Mouse (Mus musculus) forebrain, embryonic 15.5 days (tissue): Measurements from ENCODE around the gene Erbb3. TPM values are rescaled to one million over a fixed set of nuclear protein-coding genes. Genes with fewer than 3 reads are reported as not detected.

Experiments used
- ATAC-seq: fragments of 200-750 bp; cut with Nextera tagmentation; replicated peaks from 2 replicates; pipeline ENCODE4 v1.8.0; 2017; ENCODE audit warnings: mild to moderate bottlenecking, moderate TSS enrichment, moderate library complexity
- H3K27ac ChIP-seq: fragments of 300-500 bp; sonication (generic); replicated peaks from 2 replicates; pipeline ENCODE4 v1.5.1; 2015; ENCODE audit warnings: mild to moderate bottlenecking, inconsistent platforms
- H3K27me3 ChIP-seq: fragments of 300-500 bp; sonication (generic); 2 replicates; pipeline ENCODE4 v1.6.1; 2015; ENCODE audit warnings: inconsistent platforms
- H3K36me3 ChIP-seq: fragments of 300-500 bp; sonication (generic); 2 replicates; pipeline ENCODE4 v1.6.1; 2015; ENCODE audit warnings: mild to moderate bottlenecking, inconsistent platforms
- H3K4me1 ChIP-seq: fragments of 300-500 bp; sonication (generic); 2 replicates; pipeline ENCODE4 v1.6.1; 2015; ENCODE audit warnings: inconsistent platforms
- H3K4me2 ChIP-seq: fragments of 300-500 bp; sonication (generic); replicated peaks from 2 replicates; pipeline ENCODE4 v1.6.1; 2015; ENCODE audit warnings: mild to moderate bottlenecking, inconsistent platforms
- H3K4me3 ChIP-seq: fragments of 300-500 bp; sonication (generic); 2 replicates; pipeline ENCODE4 v1.5.1; 2015; ENCODE audit warnings: mild to moderate bottlenecking, inconsistent platforms
- H3K9ac ChIP-seq: fragments of 300-500 bp; sonication (generic); replicated peaks from 2 replicates; pipeline ENCODE4 v1.6.1; 2015; ENCODE audit warnings: mild to moderate bottlenecking, inconsistent platforms
- H3K9me3 ChIP-seq: fragments of 300-500 bp; sonication (generic); 2 replicates; pipeline ENCODE4 v1.6.1; 2016; ENCODE audit warnings: inconsistent platforms
- WGBS: fragments of 180-500 bp; shearing (Covaris S2); methylation state at CpG from one replicate; pipeline ENCODE4 v1.1.7; 2015; ENCODE audit warnings: mixed read lengths; 5-methylcytosine and 5-hydroxymethylcytosine counted together
- polyA plus RNA-seq: library from polyadenylated mRNA; unstranded; fragments of >200 nt; fragmentation: Nextera tagmentation; extraction: Ambion mirVana; gene quantifications from 2 replicates; pipeline ENCODE4 v1.2.1, GENCODE M21; 2015

The Erbb3 gene
- polyA plus RNA-seq, 1 experiment from 2014 or later = 0.42 TPM

DNA sequence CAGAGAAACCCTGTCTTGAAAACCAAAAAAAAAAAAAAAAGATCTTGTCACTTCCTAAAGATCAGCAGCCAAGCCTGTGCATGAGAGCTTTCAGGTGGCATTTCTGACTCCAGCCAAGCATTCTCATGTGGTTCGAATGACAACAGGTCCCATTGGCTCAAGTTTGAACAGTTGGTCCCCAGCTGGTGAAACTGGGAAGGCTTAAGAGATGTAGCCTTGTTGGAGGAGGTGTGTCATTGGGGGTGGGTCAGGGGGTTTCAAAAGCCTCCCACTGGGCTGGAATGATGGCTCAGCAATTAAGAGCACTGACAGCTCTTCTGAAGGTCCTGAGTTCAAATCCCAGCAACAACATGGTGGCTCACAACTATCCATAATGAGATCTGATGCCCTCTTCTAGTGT lies 12.0 kb upstream of the Erbb3 start:
- ATAC-seq = no peak
- no peak overlapping the region for H3K4me3 ChIP-seq
- no peaks in the 10 kb centered on the region for H3K27me3 ChIP-seq
- H3K9me3 ChIP-seq = no peaks in the 10 kb centered on the region
- WGBS = 82% methylated on average over 1 of the region's 1 CpGs
- H3K4me2 ChIP-seq = no peak overlapping the region
- no peak overlapping the region for H3K27ac ChIP-seq
- H3K9ac ChIP-seq = no peak overlapping the region
- H3K4me1 ChIP-seq = no peaks in the 10 kb centered on the region
- no peaks in the 10 kb centered on the region for H3K36me3 ChIP-seq

DNA sequence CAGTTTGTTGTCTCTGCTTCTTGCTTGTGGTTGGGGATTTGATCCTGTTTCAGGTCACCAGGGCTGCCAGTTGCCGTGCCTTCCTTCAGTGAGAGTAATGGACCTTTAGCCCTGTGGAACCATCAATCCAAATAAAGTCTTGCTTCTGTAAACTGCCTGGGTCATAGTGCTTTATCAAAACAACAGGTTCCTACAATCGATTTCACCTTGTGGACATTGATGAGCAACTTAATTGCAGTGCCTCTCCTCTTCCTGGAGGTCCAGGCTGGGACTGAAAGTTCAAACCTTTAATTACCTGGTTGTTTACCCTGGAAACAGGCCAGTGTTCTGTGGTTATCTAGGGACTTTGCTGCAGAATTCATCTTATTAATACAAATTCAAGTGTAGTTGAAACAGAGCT lies 9.0 kb upstream of the Erbb3 start:
- 80% methylated on average over 2 of the region's 2 CpGs for WGBS
- Histone ChIP-seq H3K27ac (no peak overlapping the region), H3K4me2 (no peak overlapping the region), H3K4me3 (no peak overlapping the region), H3K27me3 (no peaks in the 10 kb centered on the region), H3K36me3 (no peaks in the 10 kb centered on the region), H3K4me1 (no peaks in the 10 kb centered on the region), H3K9me3 (no peaks in the 10 kb centered on the region), H3K9ac (no peak overlapping the region)
- no peak for ATAC-seq

DNA sequence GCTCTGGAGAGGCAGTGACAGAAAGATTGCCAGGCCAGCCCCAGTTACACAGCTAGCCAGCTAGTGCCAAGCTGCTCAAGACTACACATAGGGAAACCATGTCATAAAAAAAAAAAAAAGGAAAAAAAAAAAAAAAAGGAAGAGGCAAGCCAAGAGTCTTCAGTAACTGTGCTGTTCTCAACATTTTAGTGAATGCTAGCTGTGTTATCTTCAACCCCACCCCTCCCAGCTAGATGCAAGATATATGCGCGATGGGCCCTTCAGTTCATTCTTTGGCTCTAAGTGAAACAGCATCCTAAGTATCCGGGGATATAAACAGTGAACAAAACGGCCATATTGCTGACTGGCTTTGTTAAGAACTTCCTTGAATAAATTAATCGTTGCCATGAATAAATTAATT lies 3.3 kb upstream of the Erbb3 start:
- no peak for ATAC-seq
- no peaks in the 10 kb centered on the region for H3K9me3 ChIP-seq

DNA sequence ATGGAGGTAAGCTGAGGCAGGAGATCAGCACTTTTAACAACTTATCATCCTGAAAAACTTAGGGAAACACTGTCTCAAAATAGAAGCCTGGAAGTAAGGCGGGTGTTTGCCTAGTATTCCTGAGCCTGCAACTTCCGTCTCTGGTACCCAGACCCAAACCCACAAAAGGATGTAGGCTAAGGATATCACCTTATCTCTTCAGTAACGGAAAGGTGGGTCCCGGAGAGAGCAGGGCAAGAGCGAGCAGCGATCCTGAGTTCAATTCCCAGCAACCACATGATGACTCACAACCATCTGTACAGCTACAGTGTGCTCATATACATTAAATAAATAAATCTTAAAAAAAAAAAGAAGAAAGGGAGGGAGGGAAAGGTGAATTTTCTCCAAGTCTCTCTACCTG lies 2.0 kb upstream of the Erbb3 start:
- no peak for ATAC-seq
- no peaks in the 10 kb centered on the region for H3K36me3 ChIP-seq
- H3K4me3 ChIP-seq = no peak overlapping the region
- no peak overlapping the region for H3K9ac ChIP-seq
- H3K27ac ChIP-seq = no peak overlapping the region
- no peaks in the 10 kb centered on the region for H3K9me3 ChIP-seq
- peaks cover 26% of the 10 kb centered on the region for H3K27me3 ChIP-seq
- H3K4me1 ChIP-seq = peaks cover 14% of the 10 kb centered on the region
- WGBS = 93% methylated on average over 6 of the region's 6 CpGs
- no peak overlapping the region for H3K4me2 ChIP-seq

More for the DNA sequence above, 3.3 kb upstream of the Erbb3 start:
- peaks cover 19% of the 10 kb centered on the region for H3K27me3 ChIP-seq
- H3K9ac ChIP-seq = no peak overlapping the region
- peaks cover 14% of the 10 kb centered on the region for H3K4me1 ChIP-seq
- no peak overlapping the region for H3K27ac ChIP-seq
- H3K36me3 ChIP-seq = no peaks in the 10 kb centered on the region
- WGBS = 42% methylated on average over 5 of the region's 5 CpGs
- H3K4me2 ChIP-seq = no peak overlapping the region
- no peak overlapping the region for H3K4me3 ChIP-seq

DNA sequence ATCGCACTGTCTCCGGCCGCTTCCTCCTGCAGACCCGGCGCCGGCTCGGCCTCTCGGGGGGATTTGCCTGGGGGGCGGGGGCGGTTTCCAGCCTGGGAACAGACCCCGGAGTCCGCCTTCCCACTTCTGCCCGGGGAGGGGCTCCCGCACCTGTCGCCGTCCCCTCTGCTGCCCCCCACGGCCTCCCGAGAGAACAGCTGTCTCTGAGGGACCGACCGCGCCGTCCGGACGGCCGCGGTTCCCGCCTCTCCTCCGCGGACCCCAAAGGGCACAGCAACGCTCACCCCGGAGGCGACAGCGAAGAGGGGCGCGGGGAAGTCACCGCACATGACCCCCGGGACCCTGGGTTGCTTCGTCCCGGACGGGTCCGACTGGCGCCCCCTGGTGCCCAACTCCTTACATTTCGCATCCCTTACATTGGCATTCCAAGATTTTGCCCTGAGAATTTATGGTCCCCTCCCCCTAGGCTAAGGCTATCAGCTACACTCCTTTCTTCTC lies 790 bp upstream of the Erbb3 start:
- Histone ChIP-seq H3K4me3 (peak overlapping the region; percentile 65), H3K9ac (peak overlapping the region; percentile 44), H3K9me3 (no peaks in the 10 kb centered on the region), H3K4me1 (peaks cover 14% of the 10 kb centered on the region), H3K4me2 (peak overlapping the region; percentile 95), H3K27me3 (peaks cover 26% of the 10 kb centered on the region), H3K27ac (no peak overlapping the region), H3K36me3 (no peaks in the 10 kb centered on the region)
- peak; percentile 59 for ATAC-seq
- WGBS = 0% methylated on average over 41 of the region's 43 CpGs

DNA sequence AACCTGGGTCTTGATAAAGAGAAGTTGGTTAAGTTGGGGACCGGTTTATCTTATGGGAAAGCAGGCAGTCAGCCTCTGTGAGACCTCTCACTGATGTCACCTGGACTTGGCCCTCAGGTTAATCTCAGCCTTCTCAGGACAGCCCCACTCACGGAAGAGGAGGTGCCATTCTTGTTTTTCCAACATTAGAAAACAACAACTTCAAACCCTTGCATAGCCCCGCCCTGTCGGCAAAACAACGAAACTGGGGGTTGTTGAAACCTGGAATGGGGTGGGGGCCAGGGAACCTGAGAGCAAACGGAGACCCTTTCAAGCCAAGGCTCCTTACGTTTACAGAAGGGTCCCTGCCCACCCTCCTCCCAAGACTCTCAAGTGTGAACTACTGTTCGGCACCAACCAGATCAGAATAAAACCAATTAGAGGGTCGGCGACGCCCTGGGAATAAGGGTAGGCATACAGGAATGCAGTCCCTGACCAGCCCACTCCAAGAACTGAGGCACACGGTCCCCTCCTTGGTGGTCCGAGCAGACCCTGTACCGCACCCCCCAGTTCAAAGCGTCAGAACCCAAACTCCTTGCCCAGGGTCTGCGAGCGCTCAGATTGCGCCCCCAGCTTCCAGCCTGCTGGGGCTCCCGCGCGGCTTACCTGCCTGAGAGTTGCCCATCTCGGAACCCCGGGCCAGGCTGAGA lies 533 bp downstream of the Erbb3 start:
- Histone ChIP-seq H3K4me1 (peaks cover 14% of the 10 kb centered on the region), H3K4me3 (peak overlapping the region; percentile 65), H3K9me3 (no peaks in the 10 kb centered on the region), H3K27me3 (peaks cover 26% of the 10 kb centered on the region), H3K4me2 (peak overlapping the region; percentile 95), H3K9ac (peak overlapping the region; percentile 44), H3K27ac (no peak overlapping the region), H3K36me3 (no peaks in the 10 kb centered on the region)
- peak; percentile 39; the same call in 1 of the 2 replicates for ATAC-seq
- 2% methylated on average over 23 of the region's 23 CpGs for WGBS

DNA sequence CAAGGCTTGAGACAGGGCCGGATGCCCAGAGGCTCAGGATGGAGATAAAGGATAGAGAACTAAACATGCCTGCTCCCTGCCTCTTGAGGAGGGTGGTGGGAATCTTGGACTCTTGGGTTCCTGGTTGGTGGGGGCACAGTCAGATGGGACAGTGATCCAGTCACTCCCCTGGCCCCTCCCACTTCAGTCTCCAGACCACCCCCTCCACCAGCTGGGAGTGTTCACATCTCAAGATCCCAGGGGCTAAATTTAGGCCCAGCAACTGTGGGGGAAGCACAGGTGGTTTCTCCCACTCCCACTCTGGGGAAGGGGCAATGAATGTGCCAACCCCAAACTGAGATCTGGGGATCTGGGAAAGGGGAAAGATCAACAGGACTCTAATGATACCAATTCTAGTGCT lies 1.3 kb downstream of the Erbb3 start:
- 19% methylated on average over 1 of the region's 1 CpGs for WGBS
- no peak overlapping the region for H3K4me2 ChIP-seq
- H3K36me3 ChIP-seq = no peaks in the 10 kb centered on the region
- no peak overlapping the region for H3K27ac ChIP-seq
- H3K9ac ChIP-seq = no peak overlapping the region
- no peaks in the 10 kb centered on the region for H3K9me3 ChIP-seq
- peaks cover 14% of the 10 kb centered on the region for H3K4me1 ChIP-seq
- no peak overlapping the region for H3K4me3 ChIP-seq
- H3K27me3 ChIP-seq = peaks cover 26% of the 10 kb centered on the region
- no peak for ATAC-seq

DNA sequence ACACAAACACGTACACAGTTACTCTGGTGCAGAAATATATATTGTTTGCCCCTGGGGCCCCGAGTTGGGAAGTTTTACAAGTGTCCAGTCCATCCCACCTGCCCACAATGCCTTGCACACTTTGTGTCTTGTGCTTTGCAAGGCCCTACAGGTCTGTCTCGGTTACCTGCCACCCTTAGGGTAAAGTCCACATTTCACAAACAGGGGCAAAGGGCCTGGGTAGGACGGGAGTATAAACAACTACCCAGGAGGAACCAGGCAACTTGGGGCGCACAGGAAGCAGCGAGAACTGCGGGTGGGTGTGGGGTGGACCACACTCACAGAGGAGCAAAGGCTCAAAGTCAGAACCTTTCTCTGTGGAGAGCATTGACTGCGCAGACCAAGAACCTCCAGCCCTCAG lies 1.8 kb downstream of the Erbb3 start:
- Histone ChIP-seq H3K9me3 (no peaks in the 10 kb centered on the region), H3K4me2 (no peak overlapping the region), H3K4me1 (peaks cover 14% of the 10 kb centered on the region), H3K27ac (no peak overlapping the region), H3K27me3 (peaks cover 26% of the 10 kb centered on the region), H3K36me3 (no peaks in the 10 kb centered on the region), H3K4me3 (no peak overlapping the region), H3K9ac (no peak overlapping the region)
- 51% methylated on average over 8 of the region's 8 CpGs for WGBS
- ATAC-seq = no peak

DNA sequence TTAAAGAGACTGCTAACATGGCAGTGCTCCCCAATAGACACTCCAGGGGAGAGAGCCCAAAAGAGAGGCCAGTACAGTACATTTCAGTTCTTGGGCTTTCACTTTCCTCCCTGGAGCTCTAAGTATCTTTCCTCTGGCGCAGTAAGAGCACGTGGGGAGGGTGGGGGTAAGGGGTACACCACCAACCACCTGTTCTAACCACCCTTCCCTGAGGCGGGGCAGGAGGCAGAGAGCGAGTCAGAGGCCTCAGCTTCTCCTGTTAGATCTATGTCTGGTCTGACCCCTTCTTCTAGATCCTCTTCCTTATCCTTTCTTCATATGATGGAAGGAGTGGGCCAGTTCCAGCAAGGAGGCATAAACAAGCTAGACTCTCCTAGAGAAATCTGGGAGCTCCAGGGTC lies 2.3 kb downstream of the Erbb3 start:
- H3K4me1 ChIP-seq = peaks cover 14% of the 10 kb centered on the region
- H3K9me3 ChIP-seq = no peaks in the 10 kb centered on the region
- H3K9ac ChIP-seq = no peak overlapping the region
- no peak overlapping the region for H3K4me2 ChIP-seq
- H3K4me3 ChIP-seq = no peak overlapping the region
- no peak for ATAC-seq
- WGBS = 56% methylated on average over 4 of the region's 4 CpGs
- H3K27me3 ChIP-seq = peaks cover 26% of the 10 kb centered on the region
- H3K36me3 ChIP-seq = no peaks in the 10 kb centered on the region
- no peak overlapping the region for H3K27ac ChIP-seq

DNA sequence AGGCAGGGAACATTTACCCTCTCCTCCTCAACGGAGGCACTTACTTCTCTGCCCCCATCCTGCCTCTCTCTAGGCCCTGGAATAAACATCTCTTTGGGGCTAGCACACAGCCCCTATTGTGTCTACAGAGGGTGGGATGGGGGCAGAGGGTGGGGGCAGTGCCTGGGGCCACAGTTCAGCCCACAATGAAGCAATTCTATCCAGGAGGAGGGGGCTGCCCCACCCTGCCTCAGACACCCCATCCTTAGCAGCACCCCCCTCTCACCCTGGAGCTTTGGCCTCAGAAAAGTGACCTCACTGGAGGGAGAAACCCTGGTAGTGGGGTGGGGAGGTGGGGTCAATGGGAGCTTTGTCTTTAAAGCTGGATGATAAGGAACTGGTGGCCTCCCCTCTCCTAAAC lies 2.9 kb downstream of the Erbb3 start:
- H3K36me3 ChIP-seq = no peaks in the 10 kb centered on the region
- no peak overlapping the region for H3K4me2 ChIP-seq
- H3K27me3 ChIP-seq = peaks cover 26% of the 10 kb centered on the region
- no peak overlapping the region for H3K9ac ChIP-seq
- no peak overlapping the region for H3K27ac ChIP-seq
- no peak for ATAC-seq
- 14% methylated on average over 1 of the region's 1 CpGs for WGBS
- H3K4me3 ChIP-seq = no peak overlapping the region
- no peaks in the 10 kb centered on the region for H3K9me3 ChIP-seq
- peaks cover 14% of the 10 kb centered on the region for H3K4me1 ChIP-seq

DNA sequence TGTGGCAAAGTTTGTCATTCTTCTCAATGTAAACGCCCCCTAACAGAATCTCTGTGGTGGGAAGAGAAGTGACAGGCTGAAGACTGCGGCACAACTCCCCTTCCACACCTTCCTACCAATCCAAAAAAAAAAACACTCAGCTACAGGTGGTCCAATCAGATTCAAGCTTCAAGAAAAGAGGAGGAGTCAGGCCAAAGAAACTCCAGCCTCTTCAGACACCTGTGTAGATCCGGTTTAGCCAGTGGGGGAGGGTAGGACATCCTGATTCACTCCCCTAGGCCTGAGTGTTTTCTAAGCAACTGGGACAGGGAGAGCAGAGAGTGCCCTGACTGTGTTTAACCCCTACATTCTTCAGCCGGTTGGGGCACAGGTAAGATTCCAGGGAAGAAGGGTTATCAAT lies 5.1 kb downstream of the Erbb3 start:
- Histone ChIP-seq H3K9me3 (no peaks in the 10 kb centered on the region), H3K9ac (no peak overlapping the region), H3K4me3 (no peak overlapping the region), H3K4me1 (peaks cover 4% of the 10 kb centered on the region), H3K4me2 (no peak overlapping the region), H3K27ac (no peak overlapping the region), H3K36me3 (no peaks in the 10 kb centered on the region), H3K27me3 (peaks cover 23% of the 10 kb centered on the region)
- 10% methylated on average over 4 of the region's 4 CpGs for WGBS
- no peak for ATAC-seq

DNA sequence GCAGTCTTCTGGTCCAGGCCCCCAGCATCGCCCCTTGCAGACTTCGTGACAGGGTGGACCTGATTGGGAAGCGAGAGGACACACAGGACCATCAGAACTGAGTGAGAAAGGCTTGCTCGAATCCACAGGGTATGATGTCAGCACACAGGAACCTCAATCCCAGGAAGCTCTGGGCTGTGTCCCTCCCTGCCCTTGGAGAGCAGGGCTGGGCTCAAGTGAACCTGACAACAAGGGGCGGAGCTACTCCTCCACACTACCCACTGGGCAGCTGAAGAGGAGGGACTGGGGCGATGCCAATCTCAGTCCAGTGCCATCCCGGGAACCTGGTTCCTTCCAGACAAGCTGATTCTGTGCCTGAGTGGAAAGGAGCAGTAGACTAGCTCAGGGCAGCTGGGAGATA lies 5.8 kb downstream of the Erbb3 start:
- Histone ChIP-seq H3K36me3 (no peaks in the 10 kb centered on the region), H3K9me3 (no peaks in the 10 kb centered on the region), H3K27me3 (peaks cover 16% of the 10 kb centered on the region), H3K4me2 (no peak overlapping the region), H3K4me1 (no peaks in the 10 kb centered on the region), H3K27ac (no peak overlapping the region), H3K4me3 (no peak overlapping the region), H3K9ac (no peak overlapping the region)
- no peak for ATAC-seq
- WGBS = 18% methylated on average over 7 of the region's 7 CpGs

DNA sequence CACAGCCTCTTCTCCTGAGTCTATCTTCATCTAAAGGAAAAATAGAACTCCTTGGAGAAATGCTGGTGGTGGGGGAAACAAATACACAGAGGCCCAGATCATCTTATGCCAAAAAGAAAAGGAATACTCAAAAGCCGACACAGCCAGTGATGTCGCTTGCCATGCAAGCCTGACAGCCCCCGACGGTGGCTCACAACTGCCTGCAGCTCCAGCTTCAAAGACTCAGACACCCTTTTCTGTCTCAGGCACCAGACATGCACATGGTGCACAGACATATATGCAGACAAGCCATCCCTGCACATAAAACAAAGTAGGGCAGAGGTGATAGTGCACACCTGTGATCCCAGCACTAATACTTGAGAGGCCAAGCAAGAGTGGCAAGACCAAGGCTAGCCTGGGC lies 9.7 kb downstream of the Erbb3 start:
- H3K4me1 ChIP-seq = no peaks in the 10 kb centered on the region
- H3K9me3 ChIP-seq = no peaks in the 10 kb centered on the region
- H3K36me3 ChIP-seq = no peaks in the 10 kb centered on the region
- H3K27me3 ChIP-seq = no peaks in the 10 kb centered on the region
- no peak for ATAC-seq
- no peak overlapping the region for H3K9ac ChIP-seq
- H3K4me3 ChIP-seq = no peak overlapping the region
- no peak overlapping the region for H3K4me2 ChIP-seq
- H3K27ac ChIP-seq = no peak overlapping the region
- 82% methylated on average over 4 of the region's 4 CpGs for WGBS
